Mouse (Mus musculus) lung, postnatal 4 days (tissue): ENCODE data around the gene 4430402I18Rik.

ENCODE experiments used
- DNase-seq, 2 experiments: peaks; one replicate each; pipeline ENCODE4 v3.0.0; 2021

The 4430402I18Rik gene

DNA sequence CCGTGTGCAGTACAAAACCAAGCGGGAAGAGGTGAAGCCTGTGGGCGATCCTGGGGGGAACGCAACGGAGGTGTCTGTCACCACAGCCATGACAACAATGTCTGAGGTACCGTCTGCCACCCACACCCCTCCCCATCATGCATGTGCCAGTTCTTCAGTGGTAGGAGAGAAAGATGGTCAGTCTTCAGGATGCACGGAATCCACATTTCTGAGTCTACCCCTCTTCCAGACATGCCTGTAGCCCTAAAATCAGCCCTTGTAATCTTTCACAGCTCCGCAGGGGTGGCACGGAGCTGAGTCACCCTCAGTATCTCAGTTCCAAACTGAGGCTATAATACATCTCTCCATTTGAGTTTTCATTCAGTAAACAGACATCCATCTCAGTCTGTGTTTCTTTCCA is 70.1 kb downstream of the 4430402I18Rik start:
- no peak for DNase-seq

GRCm38 (mm10) chr19:28896639-28897038 is 71.0 kb downstream of the 4430402I18Rik start:
- no peak for DNase-seq

DNA sequence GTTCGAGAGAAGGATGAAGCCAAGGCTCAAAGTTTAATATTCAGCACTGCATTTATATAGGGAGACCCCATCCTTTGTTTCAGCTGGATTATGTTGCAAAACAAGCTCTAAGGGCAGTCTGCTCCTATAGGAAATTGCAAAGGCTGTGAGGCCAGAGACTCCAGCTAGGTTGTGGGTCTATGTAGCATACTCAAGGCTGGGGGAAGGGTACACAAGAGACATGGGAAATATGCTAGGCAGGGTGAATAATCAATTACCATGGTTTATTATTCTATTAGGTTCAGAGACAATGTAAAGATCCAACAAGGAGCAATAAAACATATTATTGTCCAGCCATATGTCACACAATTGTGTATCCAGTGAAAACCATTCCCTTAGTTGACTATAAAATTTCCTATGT is 75.7 kb downstream of the 4430402I18Rik start:
- DNase-seq, result no peak

DNA sequence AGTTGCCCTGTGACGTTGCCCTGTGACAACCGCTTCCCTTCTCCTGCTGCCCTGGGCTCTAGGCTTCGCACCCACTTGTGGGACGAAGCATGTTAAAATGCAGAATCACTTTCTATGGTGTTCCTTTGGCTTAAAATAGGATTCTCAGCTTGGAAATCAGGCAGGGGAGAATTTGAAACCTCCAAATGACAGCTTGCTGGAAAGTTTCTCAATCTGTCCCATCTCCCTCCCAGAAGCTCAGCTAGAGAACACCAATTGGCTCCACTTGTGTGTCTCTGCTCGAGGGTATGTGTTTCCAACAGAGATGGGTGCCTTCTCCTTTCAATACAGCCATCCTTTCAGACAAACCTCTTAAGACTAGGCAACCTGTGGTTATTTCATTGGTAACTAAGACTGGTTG is 76.4 kb downstream of the 4430402I18Rik start:
- DNase-seq, result no peak

DNA sequence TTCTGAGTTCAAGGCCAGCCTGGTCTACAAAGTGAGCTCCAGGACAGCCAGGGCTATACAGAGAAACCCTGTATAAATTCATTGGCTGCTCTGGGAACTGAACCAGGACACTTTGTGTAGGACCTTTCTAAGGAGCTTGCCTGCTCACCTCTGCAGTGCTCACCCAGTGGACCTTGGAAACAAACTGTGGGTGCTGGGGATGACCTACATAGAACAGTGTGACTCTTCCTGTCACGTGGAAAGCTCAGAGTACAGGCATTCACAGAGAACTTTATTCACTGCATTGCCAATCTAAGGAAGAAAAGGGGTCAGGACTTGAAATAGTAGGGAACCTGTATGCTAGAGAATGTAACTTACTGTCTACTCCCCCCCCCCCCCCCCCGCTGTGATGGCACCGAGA is 78.3 kb downstream of the 4430402I18Rik start:
- DNase-seq, result peak in 1 of 2 experiments; percentile 3

DNA sequence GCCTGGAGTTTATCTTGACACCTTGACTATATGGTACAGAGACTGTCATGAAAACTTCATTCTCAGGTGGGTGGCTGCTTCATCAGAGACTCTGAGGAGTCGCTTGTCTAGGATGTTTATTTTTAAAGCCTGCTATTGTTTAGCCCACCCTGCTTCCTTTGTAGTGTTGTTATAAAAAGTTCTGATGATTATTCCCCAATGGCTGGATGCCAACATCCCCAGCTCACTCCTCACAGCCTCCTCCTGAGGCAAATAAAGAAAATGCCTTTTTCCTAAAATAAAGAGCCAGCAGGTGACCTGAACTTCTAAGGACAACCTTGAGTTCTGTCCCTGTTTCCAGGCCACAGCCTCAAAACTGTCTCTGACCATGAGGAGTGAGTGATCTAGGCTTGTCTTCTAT is 79.1 kb downstream of the 4430402I18Rik start:
- DNase-seq, result peak in 1 of 2 experiments; percentile 11

- peak; percentile 36 to 43 for DNase-seq
These were observed 84.5 kb downstream of the 4430402I18Rik start for GRCm38 (mm10) chr19:28883126-28883525.

DNA sequence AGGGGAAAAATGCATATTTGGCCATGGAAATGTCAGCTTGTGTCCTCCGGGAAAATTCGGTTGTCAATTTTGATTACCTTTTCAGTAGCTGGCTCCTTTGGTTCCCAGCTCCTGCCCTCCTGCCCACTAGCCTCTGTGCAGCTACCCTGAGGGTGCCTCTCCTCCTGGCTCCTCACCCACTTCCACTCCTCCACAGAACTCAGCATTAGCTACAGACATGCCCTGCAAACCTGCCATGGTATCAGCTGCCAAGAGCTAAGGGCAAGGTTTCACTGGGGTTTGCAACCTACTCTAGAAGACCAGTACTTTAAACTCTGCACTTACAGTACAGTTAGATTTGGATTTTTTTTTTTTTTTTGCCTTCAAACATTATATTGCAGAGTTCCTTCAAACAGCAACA is 88.1 kb downstream of the 4430402I18Rik start:
- no peak for DNase-seq

DNA sequence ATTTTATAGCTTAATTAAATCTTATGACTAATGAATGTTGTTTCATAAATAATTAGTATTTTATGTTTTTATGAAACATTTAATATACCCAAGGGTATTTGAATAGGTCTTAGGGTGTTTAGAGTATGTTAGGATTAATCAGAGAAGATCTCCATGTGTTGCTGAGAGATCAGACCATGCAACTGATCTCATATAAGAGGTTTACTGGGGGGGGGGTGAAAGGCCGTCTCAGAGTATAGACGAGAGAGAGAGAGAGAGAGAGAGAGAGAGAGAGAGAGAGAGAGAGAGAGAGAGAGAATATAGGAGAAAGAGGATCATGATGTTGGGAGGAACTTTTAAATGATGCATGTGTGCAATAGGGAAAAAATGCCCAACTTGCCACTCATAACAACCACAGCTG is 97.2 kb downstream of the 4430402I18Rik start:
- no peak for DNase-seq

GRCm38 (mm10) chr19:28869251-28869855 is 98.2 kb downstream of the 4430402I18Rik start:
- no peak for DNase-seq

DNA sequence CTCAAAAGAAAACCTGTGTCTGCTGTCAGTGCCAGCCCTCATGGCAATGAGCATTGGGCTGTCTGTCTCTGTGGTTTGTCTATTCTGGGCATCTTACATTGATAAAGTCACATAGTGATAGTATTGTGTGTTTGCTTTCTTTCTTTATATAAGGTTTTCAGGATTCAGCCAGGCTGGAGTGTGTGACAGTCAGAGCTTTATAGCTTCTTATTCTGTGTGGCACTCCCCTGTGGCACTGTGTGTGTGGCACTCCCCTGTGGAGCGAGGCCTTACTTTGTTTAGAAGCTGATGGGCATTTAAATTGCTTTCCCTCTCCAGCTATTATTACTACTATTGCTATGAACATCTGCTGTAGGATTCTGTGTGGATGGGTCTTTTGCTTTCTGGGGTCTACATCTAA is 102.1 kb downstream of the 4430402I18Rik start:
- DNase-seq, result no peak

DNA sequence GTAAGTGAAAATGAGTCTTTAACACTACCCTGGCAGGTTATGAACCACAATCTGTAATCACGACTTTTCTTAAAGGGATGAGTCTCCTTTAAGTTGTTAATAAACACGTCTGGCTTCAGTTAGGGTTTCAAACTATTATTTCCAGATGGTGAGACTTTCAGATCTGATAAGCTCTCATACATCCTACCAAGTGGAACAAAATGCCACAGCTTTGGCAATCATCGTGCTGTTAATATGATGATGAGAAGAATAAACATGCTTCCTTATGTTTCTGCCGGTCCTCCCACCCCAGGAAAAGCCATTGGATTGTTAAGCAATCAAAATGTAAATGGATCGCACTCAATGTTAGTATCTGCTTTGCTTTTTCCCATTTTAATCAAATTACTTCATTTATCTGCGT is 102.6 kb downstream of the 4430402I18Rik start:
- DNase-seq, result no peak

DNA sequence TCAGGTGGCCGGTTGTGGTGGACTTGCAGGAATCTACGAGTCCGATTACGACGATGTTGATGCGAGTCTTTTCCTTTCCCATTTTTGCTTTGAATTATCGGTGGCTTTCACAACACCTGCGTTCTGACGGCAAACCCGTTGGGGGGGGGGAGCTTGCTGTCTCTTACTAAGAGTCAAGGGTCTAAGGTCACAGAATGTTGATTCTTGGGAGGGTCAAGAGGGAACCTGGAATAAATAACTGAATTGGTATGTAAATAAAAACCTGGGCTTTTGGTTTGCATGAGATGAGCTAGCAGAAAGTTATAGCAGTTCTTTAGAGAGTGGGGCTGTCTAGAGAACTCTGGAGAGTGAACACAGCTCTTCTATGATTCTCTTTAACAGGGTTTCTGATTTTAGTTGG is 104.0 kb downstream of the 4430402I18Rik start:
- no peak for DNase-seq

- DNase-seq, result no peak
These were observed 107.4 kb downstream of the 4430402I18Rik start for GRCm38 (mm10) chr19:28860246-28860645.

GRCm38 (mm10) chr19:28854831-28855230 is 112.8 kb downstream of the 4430402I18Rik start:
- no peak for DNase-seq

DNA sequence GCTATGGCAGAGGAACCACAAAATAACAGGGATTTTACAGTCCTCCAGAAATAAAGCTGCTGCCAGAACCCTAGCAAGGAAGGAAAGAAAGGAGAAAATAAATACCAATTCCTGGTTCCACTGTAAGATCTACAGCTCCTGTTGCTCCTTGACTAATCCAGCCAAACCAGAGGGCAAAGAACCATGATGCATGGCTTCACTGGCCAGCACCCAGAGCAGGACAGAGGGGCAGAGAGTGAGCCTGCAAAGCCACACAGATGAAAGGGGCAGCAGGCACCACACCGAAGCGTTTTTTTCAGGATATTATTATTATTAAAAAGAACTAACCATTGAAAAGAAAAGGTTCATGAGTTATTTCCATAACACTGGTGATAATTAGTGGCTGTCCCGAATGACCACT is 115.6 kb downstream of the 4430402I18Rik start:
- no peak for DNase-seq

GRCm38 (mm10) chr19:28850510-28850909 is 117.1 kb downstream of the 4430402I18Rik start:
- DNase-seq, result peak in 1 of 2 experiments; percentile 42

DNA sequence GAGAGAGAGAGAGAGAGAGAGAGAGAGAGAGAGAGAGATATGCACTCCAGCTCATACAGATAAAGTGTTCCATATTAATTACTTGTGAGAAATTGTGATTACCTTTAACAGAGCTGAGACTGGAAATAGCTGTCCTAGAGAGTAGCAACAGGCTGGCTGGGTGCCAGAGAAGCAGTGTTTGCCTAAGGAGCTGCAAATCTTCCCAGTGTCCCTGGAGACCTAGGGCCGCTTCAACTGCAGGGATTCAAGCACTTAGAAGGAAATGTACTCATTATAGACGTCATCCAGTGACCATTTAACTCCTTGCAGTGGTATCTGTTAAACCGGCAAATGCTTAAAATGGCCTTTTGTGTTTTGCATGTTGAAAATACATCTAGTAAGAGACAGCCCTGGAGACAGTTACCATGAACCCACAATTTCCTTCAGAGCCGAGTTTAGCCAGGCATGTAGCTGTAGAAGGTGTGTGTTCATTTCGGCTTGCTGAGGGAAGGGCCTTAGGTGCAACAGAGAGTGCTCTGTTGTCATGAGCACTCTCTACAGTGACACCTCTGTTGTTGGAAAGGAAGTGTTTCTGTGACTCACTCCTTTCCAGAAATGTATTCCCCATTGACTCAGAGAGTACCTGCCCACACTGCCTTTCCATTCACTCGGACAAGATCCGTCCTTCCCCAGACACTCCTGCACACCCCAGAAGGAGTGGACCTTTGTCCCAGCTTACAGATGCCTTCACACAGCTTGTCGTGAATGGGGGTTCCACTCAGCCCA is 122.5 kb downstream of the 4430402I18Rik start:
- peak in 1 of 2 experiments; percentile 39 for DNase-seq
